ENCODE assay signal across 7 mouse cellular contexts in genomic region chr17:56761991-56762410, GRCm38 (mm10). TPM values are rescaled to one million over a fixed set of nuclear protein-coding genes. Genes with fewer than 3 reads are reported as not detected.
DNase-seq lines count a peak whose midpoint lies in the region; ATAC-seq and TF ChIP-seq lines count a peak whose summit lies in the region.

No protein-coding gene starts in this region.

- intact Hi-C loops in left cerebral cortex, postnatal 25 days (cut with DNase I), result loop anchor here (2.0 to 5.0 kb wide), 2 partner anchors 45 to 87 kb away; partner anchors contain the start of genes Ndufa11 and Vmac

- no peak for TF ChIP-seq CTCF in cortical plate, adult 2 months (IDR thresholded peaks at IDR 0.05; ENCODE audit: extremely low read depth, insufficient read depth, low read length)

- H3K27ac ChIP-seq in cortical plate, adult 2 months (ENCODE audit: insufficient read depth, low read length), result peak overlapping the region; percentile 86

- DNase-seq in adrenal gland, adult 18-20 months (ENCODE audit: low spot score in 2 of 2), result peak; percentile 85 to 86
- peak; percentile 91 for DNase-seq in gastrocnemius, postnatal 10 days
- DNase-seq in left cerebral cortex, postnatal 25 days (ENCODE audit: low spot score in 2 of 2), result peak; percentile 84 to 87
- peak; percentile 92 for DNase-seq in mesoderm, embryonic 11.5 days (ENCODE audit: low read depth, low spot score)
- peak; percentile 92 for DNase-seq in right cerebral cortex, postnatal 4 days

- H3K4me1 ChIP-seq in cortical plate, adult 2 months (ENCODE audit: control insufficient read depth, insufficient read depth, low read length), result no peaks in the 10 kb centered on the region

- H3K4me3 ChIP-seq in cortical plate, adult 2 months (ENCODE audit: insufficient read depth, low read length), result peak overlapping the region; percentile 57

- peak; percentile 36 for ATAC-seq in inflammation-experienced regulatory T-cells, adult 6 months

- peak; percentile 88 for TF ChIP-seq POLR2A in cortical plate, adult 2 months (IDR thresholded peaks at IDR 0.05; ENCODE audit: extremely low read depth, insufficient read depth, low read length)

RNA-seq across cellular contexts. Expression of gene Dus3l, which starts 2.6 kb away (rescaled TPM):
- total RNA-seq in adrenal gland, adult 18-20 months (2021), result 10 to 100 TPM; 28.3 to 31.3 TPM
- 137 and 148 TPM in 2 replicates for polyA plus RNA-seq in cortical plate, adult 2 months (2012; rRNA removed)
- 10 to 100 TPM; 17.3 to 21.1 TPM for total RNA-seq in gastrocnemius, postnatal 10 days (2021)
- polyA plus RNA-seq in inflammation-experienced regulatory T-cells, adult 6 months (2017; shearing (Covaris generic)), result 10 to 100 TPM; 16.2 to 34.6 (median 34.0) TPM
- 10 to 100 TPM; 64.1 to 64.6 TPM for total RNA-seq in left cerebral cortex, postnatal 25 days (2021)

RNA-seq across cellular contexts. Expression of gene Nrtn, which starts 4.7 kb away (rescaled TPM):
- total RNA-seq in adrenal gland, adult 18-20 months (2021), result 1 to 10 TPM; 3.4 to 4.0 TPM
- 7.4 and 8.6 TPM in 2 replicates for polyA plus RNA-seq in cortical plate, adult 2 months (2012; rRNA removed)
- 1 to 10 TPM in 1 of 2 experiments, under 1 TPM in 1; 0.95 to 1.4 TPM for total RNA-seq in gastrocnemius, postnatal 10 days (2021)
- not detected for polyA plus RNA-seq in inflammation-experienced regulatory T-cells, adult 6 months (2017; shearing (Covaris generic))
- 1 to 10 TPM; 3.8 to 4.1 TPM for total RNA-seq in left cerebral cortex, postnatal 25 days (2021)

RNA-seq across cellular contexts. Expression of gene Prr22, which starts 8.0 kb away (rescaled TPM):
- total RNA-seq in adrenal gland, adult 18-20 months (2021), result under 1 TPM; 0.48 to 0.93 TPM
- 3.3 and 4.0 TPM in 2 replicates for polyA plus RNA-seq in cortical plate, adult 2 months (2012; rRNA removed)
- total RNA-seq in gastrocnemius, postnatal 10 days (2021), result under 1 TPM; 0.19 to 0.20 TPM
- under 1 TPM; 0.59 to 0.79 (median 0.75) TPM for polyA plus RNA-seq in inflammation-experienced regulatory T-cells, adult 6 months (2017; shearing (Covaris generic))
- 1 to 10 TPM; 1.1 to 1.2 TPM for total RNA-seq in left cerebral cortex, postnatal 25 days (2021)

RNA-seq across cellular contexts. Expression of gene Vmac, which starts 44.2 kb away (rescaled TPM):
- 10 to 100 TPM; 20.1 to 26.1 TPM for total RNA-seq in adrenal gland, adult 18-20 months (2021)
- 16.7 and 18.2 TPM in 2 replicates for polyA plus RNA-seq in cortical plate, adult 2 months (2012; rRNA removed)
- total RNA-seq in gastrocnemius, postnatal 10 days (2021), result 1 to 10 TPM; 6.6 to 7.0 TPM
- 1 to 10 TPM; 3.1 to 7.4 (median 3.8) TPM for polyA plus RNA-seq in inflammation-experienced regulatory T-cells, adult 6 months (2017; shearing (Covaris generic))
- 10 to 100 TPM; 11.0 to 12.3 TPM for total RNA-seq in left cerebral cortex, postnatal 25 days (2021)

RNA-seq across cellular contexts. Expression of gene Ndufa11, which starts 44.4 kb away (rescaled TPM):
- total RNA-seq in adrenal gland, adult 18-20 months (2021), result 100 to 1,000 TPM; 276 to 402 TPM
- polyA plus RNA-seq in cortical plate, adult 2 months (2012; rRNA removed), result 332 and 357 TPM in 2 replicates
- total RNA-seq in gastrocnemius, postnatal 10 days (2021), result 100 to 1,000 TPM; 377 to 422 TPM
- polyA plus RNA-seq in inflammation-experienced regulatory T-cells, adult 6 months (2017; shearing (Covaris generic)), result 100 to 1,000 TPM; 216 to 257 (median 247) TPM
- total RNA-seq in left cerebral cortex, postnatal 25 days (2021), result 100 to 1,000 TPM; 227 to 237 TPM

Comparison
In these comparisons a context has a peak if more than half of its experiments do, and no peak if none do; other contexts are left out.
1. Peak in every context shown above with its lines: DNase-seq, ATAC-seq, H3K4me3 ChIP-seq and H3K27ac ChIP-seq.